Comparison of ENCODE assay signal across 8 mouse cellular contexts in genomic region chr2:32601417-32602065, GRCm38 (mm10). TPM values are rescaled to one million over a fixed set of nuclear protein-coding genes. Genes with fewer than 3 reads are reported as not detected.
DNase-seq lines count a peak whose midpoint lies in the region; ATAC-seq lines count a peak whose summit lies in the region.

No protein-coding gene starts in this region.

- intact Hi-C loops in heart, postnatal 36 days (cut with DNase I): loop anchor here (1.0 kb wide), 1 partner anchor 18 kb away; no protein-coding TSS in a partner anchor

- peaks cover 32% of the 10 kb centered on the region for H3K36me3 ChIP-seq in heart, embryonic 13.5 days

- no peak overlapping the region for H3K4me2 ChIP-seq in heart, embryonic 13.5 days

- H3K4me3 ChIP-seq in heart, embryonic 13.5 days: no peak overlapping the region

- ATAC-seq in heart, embryonic 13.5 days (ENCODE audit: extremely low read depth, insufficient number of reproducible peaks, low FRiP score, low TSS enrichment): no peak
- ATAC-seq in megakaryocyte, adult 5-6 weeks (ENCODE audit: poor library complexity, severe bottlenecking): peak; percentile 83

- H3K27ac ChIP-seq in heart, embryonic 13.5 days (replicated peaks): 0 out of 2 replicates have a peak overlapping the region, but pooled peaks have one; percentile 49

- H3K4me1 ChIP-seq in heart, embryonic 13.5 days: peaks cover 26% of the 10 kb centered on the region

- 0 out of 2 replicates have a peak overlapping the region, but pooled peaks have one; percentile 34 for H3K9ac ChIP-seq in heart, embryonic 13.5 days

- H3K9me3 ChIP-seq in heart, embryonic 13.5 days: no peaks in the 10 kb centered on the region

- 43% methylated on average over 8 of the region's 8 CpGs for WGBS in heart, embryonic 13.5 days

- DNase-seq in heart, postnatal 36 days: no peak
- peak; percentile 74 for DNase-seq in ES-CJ7 (ENCODE audit: low read depth, low spot score)
- peak; percentile 72 for DNase-seq in embryo, embryonic 10.5 days (ENCODE audit: low spot score)
- DNase-seq in kidney, postnatal 14 days: peak; percentile 36
- no peak for DNase-seq in frontal cortex, postnatal 14 days (ENCODE audit: low spot score in 2 of 2)
- DNase-seq in ovary, adult 18-20 months (ENCODE audit: low spot score): no peak

- H3K27me3 ChIP-seq in heart, embryonic 13.5 days (replicated peaks): no peaks in the 10 kb centered on the region

RNA-seq across cellular contexts. Expression of gene St6galnac6, which starts 2.0 kb away (rescaled TPM):
- 24.8 and 29.1 TPM in 2 replicates for polyA plus RNA-seq in heart, embryonic 13.5 days (2015; fragmentation: Nextera tagmentation; extraction: Ambion mirVana)
- 100 to 1,000 TPM; 108 to 116 TPM for total RNA-seq in heart, postnatal 36 days (2021)
- 8.2 and 8.6 TPM in 2 replicates for total RNA-seq in megakaryocyte, adult 5-6 weeks (2015)
- 13.1 and 13.3 TPM in 2 replicates for total RNA-seq in megakaryocyte, adult 5-6 weeks (2017)

RNA-seq across cellular contexts. Expression of gene St6galnac4, which starts 14.6 kb away (rescaled TPM):
- polyA plus RNA-seq in heart, embryonic 13.5 days (2015; fragmentation: Nextera tagmentation; extraction: Ambion mirVana): 37.6 and 38.7 TPM in 2 replicates
- total RNA-seq in heart, postnatal 36 days (2021): 10 to 100 TPM; 18.7 to 21.7 TPM
- 5.8 and 9.2 TPM in 2 replicates for total RNA-seq in megakaryocyte, adult 5-6 weeks (2015)
- 8.6 and 12.1 TPM in 2 replicates for total RNA-seq in megakaryocyte, adult 5-6 weeks (2017)

RNA-seq across cellular contexts. Expression of gene Ak1, which starts 20.0 kb away (rescaled TPM):
- 302 and 318 TPM in 2 replicates for polyA plus RNA-seq in heart, embryonic 13.5 days (2015; fragmentation: Nextera tagmentation; extraction: Ambion mirVana)
- total RNA-seq in heart, postnatal 36 days (2021): 100 to 1,000 TPM; 631 to 727 TPM
- total RNA-seq in megakaryocyte, adult 5-6 weeks (2015): not detected in 2 replicates
- total RNA-seq in megakaryocyte, adult 5-6 weeks (2017): not detected in 2 replicates

RNA-seq across cellular contexts. Expression of gene 9430097D07Rik, which starts 26.1 kb away (rescaled TPM):
- polyA plus RNA-seq in heart, embryonic 13.5 days (2015; fragmentation: Nextera tagmentation; extraction: Ambion mirVana): 0.21 TPM in 1 of 2 replicates, not detected in the other
- total RNA-seq in heart, postnatal 36 days (2021): not detected
- total RNA-seq in megakaryocyte, adult 5-6 weeks (2015): not detected in 2 replicates
- total RNA-seq in megakaryocyte, adult 5-6 weeks (2017): not detected in 2 replicates

RNA-seq across cellular contexts. Expression of gene Pip5kl1, which starts 26.9 kb away (rescaled TPM):
- polyA plus RNA-seq in heart, embryonic 13.5 days (2015; fragmentation: Nextera tagmentation; extraction: Ambion mirVana): 0.36 TPM in 1 of 2 replicates, not detected in the other
- under 1 TPM in 1 of 2 experiments, not detected in 1; 0.43 TPM for total RNA-seq in heart, postnatal 36 days (2021)
- 0.31 TPM in 1 of 2 replicates, not detected in the other for total RNA-seq in megakaryocyte, adult 5-6 weeks (2015)
- not detected in 2 replicates for total RNA-seq in megakaryocyte, adult 5-6 weeks (2017)

Comparison
In these comparisons a context has a peak if more than half of its experiments do, and no peak if none do; other contexts are left out.
1. DNase-seq: peak in ES-CJ7 (single experiment), embryo, embryonic 10.5 days (single experiment) and kidney, postnatal 14 days (single experiment); none in heart, postnatal 36 days (0 of 2), frontal cortex, postnatal 14 days (0 of 2) and ovary, adult 18-20 months (single experiment).
2. RNA of gene St6galnac6, which starts 2.0 kb away (total RNA-seq): 108 to 116 TPM in heart, postnatal 36 days; 8.2 to 13.3 TPM in megakaryocyte, adult 5-6 weeks; every median in the first group is over 4 times any median in the second.
3. RNA of gene Ak1, which starts 20.0 kb away (total RNA-seq): 631 to 727 TPM in heart, postnatal 36 days; not detected in megakaryocyte, adult 5-6 weeks; every median in the first group is over 100 times any median in the second.